Mouse (Mus musculus) CD8-positive naive resting alpha-beta T cell, adult 2 months (primary cell): Measurements from ENCODE around the gene 1700013G24Rik.

Source experiments
- DNase-seq, 2 experiments: peaks; one replicate each; pipeline ENCODE4 v3.0.0; 2022; ENCODE audit warnings: low read depth in 2 of 2, low spot score in 2 of 2

1700013G24Rik gene

GRCm38 (mm10) chr4:137475271-137476050 lies 22.4 kb downstream of the 1700013G24Rik start:
- no peak for DNase-seq

GRCm38 (mm10) chr4:137476065-137476760 lies 23.1 kb downstream of the 1700013G24Rik start:
- no peak for DNase-seq

GRCm38 (mm10) chr4:137476761-137477237 lies 23.7 kb downstream of the 1700013G24Rik start:
- DNase-seq = no peak

GRCm38 (mm10) chr4:137477611-137478010 lies 24.5 kb downstream of the 1700013G24Rik start:
- no peak for DNase-seq

DNA sequence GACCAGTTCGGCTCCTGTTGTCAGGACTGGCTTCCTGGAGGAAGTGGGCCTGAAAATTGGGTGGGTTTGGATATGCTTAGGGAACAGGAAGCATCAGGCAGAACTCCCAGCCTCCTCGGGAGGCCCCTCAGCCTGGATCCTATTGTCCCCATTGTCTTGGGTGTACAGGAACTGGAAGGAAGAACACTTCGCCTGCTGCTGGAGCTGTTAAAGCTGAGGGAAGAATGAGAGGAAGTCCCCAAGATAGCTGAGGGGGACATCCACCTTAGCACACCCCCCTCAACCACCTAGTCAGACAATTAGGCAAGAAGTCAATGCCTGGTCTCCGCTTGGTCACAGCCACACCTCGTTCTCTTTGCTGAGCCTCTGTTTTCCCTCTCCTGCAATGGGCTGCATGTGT lies 25.2 kb downstream of the 1700013G24Rik start:
- DNase-seq = no peak

GRCm38 (mm10) chr4:137479757-137480156 lies 26.7 kb downstream of the 1700013G24Rik start:
- no peak for DNase-seq

DNA sequence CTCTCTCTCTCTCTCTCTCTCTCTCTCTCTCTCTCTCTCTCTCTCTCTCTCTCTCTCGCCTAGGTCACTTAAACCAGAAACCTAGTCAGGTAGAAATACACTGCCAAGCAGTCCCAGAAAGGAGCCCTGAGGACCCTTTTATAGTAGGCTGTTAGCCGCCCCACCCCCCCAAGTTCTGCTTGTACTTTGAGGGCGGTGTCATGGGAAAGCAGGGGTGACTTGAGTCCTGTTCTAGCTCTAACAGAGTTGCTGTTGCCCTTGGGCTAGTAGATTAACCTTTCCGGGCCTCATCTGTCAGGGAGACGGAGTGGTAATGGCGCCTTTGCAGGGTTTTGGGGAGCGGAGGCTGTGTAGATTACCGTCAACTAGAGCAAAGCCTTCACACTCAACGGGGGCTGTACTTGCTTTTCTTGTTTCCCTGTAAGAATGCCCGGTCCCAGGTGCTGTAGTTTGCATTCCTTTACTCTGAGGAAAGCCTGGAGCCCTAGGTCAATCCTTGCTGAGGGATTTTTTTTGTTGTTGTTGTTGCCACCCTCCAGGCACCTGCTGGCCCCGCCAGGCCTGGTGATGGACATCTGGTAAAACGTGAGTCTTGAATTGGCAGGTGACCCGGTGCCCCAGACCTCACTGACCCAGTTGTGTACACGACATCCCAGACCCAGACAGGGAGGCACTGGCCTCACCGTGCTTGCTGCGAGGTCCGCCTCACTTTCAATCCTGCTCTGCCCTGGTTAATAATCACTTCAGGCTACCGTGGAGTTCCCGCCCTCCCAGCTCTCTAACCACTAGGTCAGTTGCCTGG lies 27.3 kb downstream of the 1700013G24Rik start:
- no peak for DNase-seq

- no peak for DNase-seq
Observed at GRCm38 (mm10) chr4:137480993-137481340, 27.9 kb downstream of the 1700013G24Rik start.

GRCm38 (mm10) chr4:137481381-137482030 lies 28.4 kb downstream of the 1700013G24Rik start:
- DNase-seq = no peak

GRCm38 (mm10) chr4:137483871-137484270 lies 30.8 kb downstream of the 1700013G24Rik start:
- DNase-seq = no peak

DNA sequence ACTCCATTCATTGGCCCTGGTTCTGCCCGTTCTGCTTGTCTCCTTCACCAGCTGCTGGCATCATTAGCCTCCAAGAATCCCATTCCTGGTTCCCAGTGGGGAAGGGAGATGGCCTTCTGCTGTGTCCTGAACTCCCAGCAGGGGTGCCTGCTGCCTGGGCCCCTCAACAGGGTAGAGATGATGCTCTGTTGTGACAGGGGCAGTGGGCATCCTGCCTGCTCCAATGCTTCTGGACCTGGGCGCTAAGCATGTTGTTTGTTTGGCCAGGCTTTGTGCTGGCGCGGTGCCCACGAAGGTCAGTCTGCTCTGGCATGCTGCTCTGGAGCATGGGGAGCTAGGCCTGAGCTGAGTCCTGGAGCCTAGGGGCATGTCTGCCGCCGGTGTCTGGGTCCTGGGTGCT lies 31.5 kb downstream of the 1700013G24Rik start:
- no peak for DNase-seq

GRCm38 (mm10) chr4:137485258-137485960 lies 32.3 kb downstream of the 1700013G24Rik start:
- DNase-seq = no peak

GRCm38 (mm10) chr4:137486081-137487014 lies 33.3 kb downstream of the 1700013G24Rik start:
- no peak for DNase-seq

DNA sequence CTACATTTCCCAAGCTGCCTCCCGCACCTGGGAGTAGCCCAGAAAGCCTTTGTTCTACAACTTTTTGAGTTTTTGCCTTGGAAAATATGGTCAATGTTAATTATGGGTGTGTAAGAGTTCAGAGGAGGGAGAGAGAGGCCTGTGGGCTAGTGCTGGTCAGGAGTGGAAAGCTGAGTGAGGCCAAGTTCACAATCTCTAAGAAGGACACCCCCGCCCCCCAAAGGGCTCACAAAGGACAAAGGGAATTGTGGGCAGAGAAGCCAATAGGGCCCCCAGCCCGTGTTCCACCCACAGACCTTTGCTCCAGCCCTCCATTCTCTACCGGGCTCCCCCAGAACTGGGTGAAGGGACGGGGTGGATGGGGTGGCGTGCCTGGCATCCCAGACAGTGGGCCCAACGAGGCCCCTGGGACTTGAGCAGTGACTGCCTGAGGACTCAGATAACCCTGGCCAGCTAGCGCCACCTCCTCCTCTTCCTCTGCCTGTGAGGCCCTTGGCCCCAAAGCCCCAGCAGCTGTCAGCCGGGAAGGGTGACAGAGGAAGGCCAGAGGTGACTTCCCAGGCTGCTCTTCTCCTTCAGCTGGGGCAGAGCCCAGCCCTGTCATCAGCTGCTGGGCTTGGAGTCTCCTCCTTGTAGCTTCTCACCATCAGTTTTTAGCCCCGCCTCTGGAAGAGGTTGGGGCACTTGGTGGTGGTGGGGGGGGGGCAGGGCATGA lies 34.4 kb downstream of the 1700013G24Rik start:
- no peak for DNase-seq

GRCm38 (mm10) chr4:137488038-137488437 lies 35.0 kb downstream of the 1700013G24Rik start:
- no peak for DNase-seq

DNA sequence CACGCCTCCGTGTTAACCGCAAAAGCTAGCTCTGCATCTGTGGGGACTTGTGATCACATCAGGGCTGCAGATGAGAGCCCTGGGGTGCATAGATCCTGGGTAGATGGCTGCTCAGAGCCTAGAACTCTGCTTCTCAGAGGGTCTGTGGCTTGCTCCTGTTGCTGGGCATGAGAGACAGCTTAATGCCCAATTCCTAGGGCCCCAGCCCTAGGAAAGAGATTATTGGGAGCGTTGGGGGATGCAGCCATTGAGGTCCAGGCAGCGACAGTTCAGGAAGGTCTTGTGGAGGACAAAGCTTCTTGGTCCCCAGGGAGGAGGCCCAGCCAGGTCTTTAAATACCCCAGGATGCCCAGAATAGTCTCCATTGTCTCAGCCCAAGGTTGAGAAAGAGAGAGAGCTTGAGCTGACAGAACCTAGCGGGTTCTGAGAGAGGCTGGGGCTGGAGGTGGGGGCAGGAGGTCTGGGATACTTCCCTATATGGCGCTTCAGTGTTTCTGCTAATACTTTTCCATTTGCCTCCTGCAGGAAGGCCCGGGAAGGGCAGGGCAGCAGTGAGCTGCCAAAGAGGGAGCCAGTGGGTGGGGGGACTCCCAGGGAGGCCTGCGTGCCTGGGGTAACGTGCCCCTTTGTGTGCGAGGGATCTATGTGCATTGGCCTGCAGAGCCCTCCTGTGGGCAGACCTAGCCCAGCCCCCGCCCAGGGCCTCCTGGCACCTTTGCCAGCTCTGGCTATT lies 35.7 kb downstream of the 1700013G24Rik start:
- DNase-seq = no peak

GRCm38 (mm10) chr4:137489996-137490395 lies 36.9 kb downstream of the 1700013G24Rik start:
- DNase-seq = no peak

DNA sequence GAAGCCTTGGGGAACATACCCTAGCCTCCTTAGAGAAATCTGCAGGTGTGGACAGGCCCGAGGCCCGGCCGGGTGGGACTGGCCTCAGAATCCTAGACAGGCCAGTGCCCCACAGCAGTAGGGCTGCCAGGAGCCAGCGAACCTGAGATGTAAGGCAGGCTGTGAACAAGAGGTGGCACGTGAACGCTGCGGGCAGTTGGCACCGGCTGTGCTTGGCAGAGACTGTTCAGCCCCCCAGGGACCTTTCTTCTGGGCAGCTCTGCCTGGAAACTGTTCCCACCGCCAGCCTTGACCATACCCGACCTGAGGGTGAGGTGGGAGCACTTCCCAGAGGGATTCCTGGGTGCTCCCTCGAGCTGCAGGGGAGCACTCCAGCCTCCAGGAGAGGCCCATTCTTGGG lies 39.5 kb downstream of the 1700013G24Rik start:
- DNase-seq = no peak
